Mouse (Mus musculus) midbrain, embryonic 12.5 days (tissue): ENCODE measurements around the gene Mrpl38. TPM values are rescaled to one million over a fixed set of nuclear protein-coding genes. Genes with fewer than 3 reads are reported as not detected.

Experiments used
- ATAC-seq: fragments of 200-750 bp; cut with Nextera tagmentation; 2 replicates; pipeline ENCODE4 v1.8.0; 2017; ENCODE audit warnings: low read depth, moderate TSS enrichment, moderate library complexity; ENCODE audit not compliant: low FRiP score
- H3K27ac ChIP-seq: fragments of 300-500 bp; sonication (generic); replicated peaks from 2 replicates; pipeline ENCODE4 v1.5.1; 2016; ENCODE audit warnings: mild to moderate bottlenecking
- H3K27me3 ChIP-seq: fragments of 300-500 bp; sonication (generic); 2 replicates; pipeline ENCODE4 v1.6.1; 2016; ENCODE audit warnings: mild to moderate bottlenecking
- H3K36me3 ChIP-seq: fragments of 300-500 bp; sonication (generic); 2 replicates; pipeline ENCODE4 v1.6.1; 2016
- H3K4me1 ChIP-seq: fragments of 300-500 bp; sonication (generic); 2 replicates; pipeline ENCODE4 v1.6.1; 2016
- H3K4me2 ChIP-seq: fragments of 300-500 bp; sonication (generic); replicated peaks from 2 replicates; pipeline ENCODE4 v1.6.1; 2016; ENCODE audit warnings: mild to moderate bottlenecking, moderate library complexity
- H3K4me3 ChIP-seq: fragments of 300-500 bp; sonication (generic); 2 replicates; pipeline ENCODE4 v1.5.1; 2016; ENCODE audit warnings: mild to moderate bottlenecking
- H3K9ac ChIP-seq: fragments of 300-500 bp; sonication (generic); replicated peaks from 2 replicates; pipeline ENCODE4 v1.6.1; 2016; ENCODE audit warnings: mild to moderate bottlenecking, moderate library complexity
- H3K9me3 ChIP-seq: fragments of 300-500 bp; sonication (generic); 2 replicates; pipeline ENCODE4 v1.6.1; 2016; ENCODE audit warnings: mild to moderate bottlenecking
- WGBS: fragments of 180-500 bp; shearing (Covaris S2); methylation state at CpG from one replicate; pipeline ENCODE4 v1.1.7; 2016; 5-methylcytosine and 5-hydroxymethylcytosine counted together
- polyA plus RNA-seq: library from polyadenylated mRNA; unstranded; fragments of >200 nt; fragmentation: Nextera tagmentation; extraction: Ambion mirVana; gene quantifications from 2 replicates; pipeline ENCODE4 v1.2.1, GENCODE M21; 2016

Gene Mrpl38
- polyA plus RNA-seq, 1 experiment from 2014 or later = 82.3 TPM

DNA sequence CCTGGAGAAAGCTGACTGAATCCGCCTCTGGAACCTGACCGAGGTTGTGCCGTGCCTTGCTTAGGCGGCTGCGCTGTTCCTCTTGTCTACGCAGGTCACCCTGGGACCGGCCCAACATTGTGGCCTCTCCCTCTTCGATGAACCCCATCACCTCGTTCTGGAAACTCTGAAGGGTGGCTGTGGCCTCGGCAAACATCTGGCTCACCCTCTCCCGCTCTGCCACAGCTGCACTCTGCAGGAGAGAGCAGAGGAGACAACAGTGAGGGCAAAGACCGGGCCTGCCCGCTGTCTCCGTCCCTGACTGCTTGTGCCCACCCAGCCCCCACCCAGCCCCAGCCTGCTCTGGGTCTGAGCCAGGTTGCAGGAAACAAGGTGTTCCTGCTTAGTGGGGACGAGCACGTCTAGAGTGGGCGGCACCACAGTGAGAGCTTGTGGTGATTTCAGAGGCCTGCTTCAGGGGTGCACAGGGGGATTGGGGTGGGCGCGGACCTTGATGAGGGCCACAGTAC lies 30.8 kb downstream of the Mrpl38 start:
- Histone ChIP-seq H3K36me3 (no peaks in the 10 kb centered on the region), H3K4me3 (no peak overlapping the region), H3K4me1 (peaks cover 44% of the 10 kb centered on the region), H3K9ac (no peak overlapping the region), H3K27me3 (peaks cover 77% of the 10 kb centered on the region), H3K27ac (no peak overlapping the region), H3K4me2 (no peak overlapping the region), H3K9me3 (no peaks in the 10 kb centered on the region)
- ATAC-seq = no peak
- WGBS = 7% methylated on average over 19 of the region's 19 CpGs

DNA sequence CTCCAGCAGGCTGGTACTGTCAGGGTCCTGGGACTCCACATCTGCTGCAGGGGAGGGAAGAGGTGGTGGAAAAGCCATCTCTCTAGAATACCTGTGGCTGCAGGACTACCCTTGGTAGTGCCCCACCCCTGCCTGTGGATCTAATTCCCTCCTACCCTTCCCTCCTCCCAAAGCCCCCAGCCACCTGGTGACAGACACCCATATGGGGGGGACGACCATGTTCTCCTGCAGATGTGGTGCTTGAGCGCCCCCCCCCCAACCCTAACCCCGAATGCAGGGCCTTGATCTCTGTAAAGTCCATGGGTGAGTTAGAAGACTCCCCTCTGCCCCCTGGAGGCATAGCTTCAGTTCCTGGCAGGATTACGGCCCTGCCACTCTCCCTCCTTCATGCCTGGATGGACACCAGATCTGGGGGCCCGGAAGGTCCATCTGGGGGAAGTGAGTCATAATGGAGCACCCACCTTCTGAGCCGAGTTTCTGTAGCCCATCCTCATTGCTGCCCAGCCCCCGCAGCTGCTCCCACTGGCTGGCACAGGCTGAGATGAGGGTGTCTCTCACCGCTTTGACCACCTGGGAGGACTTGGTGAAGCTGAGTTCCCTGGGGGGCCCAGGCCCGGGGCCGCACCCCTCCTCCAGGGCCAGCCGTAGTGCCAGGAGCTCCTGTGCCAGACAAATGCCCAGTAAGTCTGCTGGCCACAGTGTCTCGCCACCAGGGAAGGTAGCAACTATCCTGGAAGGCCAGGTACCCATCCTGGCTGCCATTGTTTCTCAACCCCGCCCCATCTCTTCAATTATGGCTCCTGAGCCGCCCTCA lies 31.5 kb downstream of the Mrpl38 start:
- Histone ChIP-seq H3K4me2 (no peak overlapping the region), H3K9ac (no peak overlapping the region), H3K27ac (no peak overlapping the region), H3K36me3 (no peaks in the 10 kb centered on the region), H3K9me3 (no peaks in the 10 kb centered on the region), H3K27me3 (peaks cover 76% of the 10 kb centered on the region), H3K4me1 (peaks cover 48% of the 10 kb centered on the region), H3K4me3 (no peak overlapping the region)
- no peak for ATAC-seq
- 13% methylated on average over 14 of the region's 14 CpGs for WGBS

DNA sequence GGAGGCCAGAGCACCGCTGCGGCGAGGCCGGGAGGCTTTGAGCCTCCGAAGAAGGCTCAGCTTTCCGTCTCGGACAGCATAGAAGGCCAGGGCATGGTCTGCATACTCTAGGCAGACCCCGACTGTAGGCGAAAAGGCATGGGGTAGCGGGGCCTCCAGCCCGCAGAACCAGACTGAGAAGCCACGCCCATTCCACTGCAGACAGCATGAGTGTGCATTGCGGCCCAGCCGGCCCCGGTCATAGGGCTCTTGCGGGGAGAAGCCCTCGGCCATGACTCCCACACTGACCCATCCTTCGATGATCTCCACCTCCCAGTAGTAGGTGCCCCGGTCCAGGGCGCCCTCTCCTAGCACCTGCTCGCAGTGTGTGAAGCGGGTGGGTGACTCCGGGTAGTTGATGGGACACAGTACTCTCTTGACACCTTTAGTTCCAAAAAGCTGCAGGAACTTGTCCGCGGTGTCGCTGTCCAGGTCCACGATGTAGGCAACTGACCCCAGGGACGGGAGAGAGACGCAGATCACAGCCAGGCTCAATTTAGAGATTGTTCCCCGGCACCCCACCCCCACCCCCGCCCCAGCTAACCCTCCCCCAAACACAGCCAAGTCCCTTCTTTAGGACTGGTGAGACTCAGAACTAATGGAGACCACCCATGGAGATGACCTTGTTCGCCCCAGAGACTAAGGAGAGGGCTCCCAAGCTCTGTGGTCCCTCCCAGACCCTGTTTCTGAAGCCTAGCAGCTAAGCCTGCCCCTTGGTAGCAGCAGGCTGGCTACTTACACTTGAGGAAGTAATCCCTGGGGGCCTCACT lies 32.3 kb downstream of the Mrpl38 start:
- Histone ChIP-seq H3K4me1 (peaks cover 56% of the 10 kb centered on the region), H3K4me2 (peak overlapping the region; percentile 41), H3K4me3 (no peak overlapping the region), H3K9me3 (no peaks in the 10 kb centered on the region), H3K27ac (no peak overlapping the region), H3K27me3 (peaks cover 68% of the 10 kb centered on the region), H3K36me3 (no peaks in the 10 kb centered on the region), H3K9ac (0 out of 2 replicates have a peak overlapping the region, but pooled peaks have one; percentile 24)
- WGBS = 23% methylated on average over 32 of the region's 32 CpGs
- ATAC-seq = no peak

DNA sequence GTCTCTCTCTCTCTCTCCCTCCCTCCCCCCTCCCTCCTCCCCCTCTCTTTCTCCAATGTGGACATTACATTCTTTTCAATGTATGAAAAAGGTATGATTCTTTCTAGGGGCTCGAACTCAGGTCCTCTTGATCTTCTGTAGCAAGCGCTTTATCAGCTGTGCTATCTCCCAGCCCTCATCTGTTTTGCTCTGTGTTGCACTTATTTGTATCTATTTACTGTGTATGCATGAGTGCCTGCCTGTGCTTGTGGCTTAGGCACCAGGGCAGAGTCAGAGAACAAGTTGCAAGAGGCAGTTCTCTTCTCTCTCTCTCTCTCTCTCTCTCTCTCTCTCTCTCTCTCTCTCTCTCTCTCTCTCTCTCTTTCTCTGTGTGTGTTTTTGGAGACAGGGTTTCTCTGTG lies 33.6 kb downstream of the Mrpl38 start:
- no peaks in the 10 kb centered on the region for H3K9me3 ChIP-seq
- 98% methylated on average over 2 of the region's 2 CpGs for whole genome bisulfite sequencing
- H3K4me3 ChIP-seq = no peak overlapping the region
- H3K36me3 ChIP-seq = no peaks in the 10 kb centered on the region
- no peak overlapping the region for H3K27ac ChIP-seq
- peaks cover 55% of the 10 kb centered on the region for H3K27me3 ChIP-seq
- no peak overlapping the region for H3K9ac ChIP-seq
- peaks cover 54% of the 10 kb centered on the region for H3K4me1 ChIP-seq
- ATAC-seq = no peak
- H3K4me2 ChIP-seq = no peak overlapping the region

DNA sequence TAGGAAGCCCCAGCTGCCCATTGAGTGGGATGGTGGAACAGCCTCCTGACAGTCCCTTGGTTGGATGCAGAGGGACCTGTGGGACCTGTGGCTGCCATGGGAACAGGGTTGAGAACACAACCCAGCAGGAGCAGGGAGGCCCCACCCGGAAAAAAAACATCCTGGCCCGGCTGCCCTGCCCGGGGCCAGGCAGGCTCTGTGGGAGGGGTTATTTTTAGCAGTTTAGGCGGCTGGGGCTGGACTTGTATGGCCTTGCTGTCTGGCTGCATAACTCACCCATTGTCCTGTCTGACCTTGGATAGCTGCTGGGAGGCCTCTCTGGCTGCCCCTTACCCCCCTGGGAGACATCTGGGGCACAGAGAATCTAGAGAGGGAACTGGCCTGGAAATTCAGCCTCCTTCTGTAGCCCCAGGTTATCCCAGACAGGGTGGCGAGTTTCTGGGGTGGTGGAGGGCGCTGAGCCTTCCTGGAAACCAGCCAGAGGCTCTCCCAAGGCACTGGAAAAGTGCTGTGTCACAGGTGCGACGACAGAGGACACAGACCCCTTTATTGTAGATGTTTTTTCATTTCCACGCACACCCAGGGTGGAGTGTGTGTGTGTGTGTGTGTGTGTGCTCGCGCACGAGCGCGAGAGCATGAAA lies 34.5 kb downstream of the Mrpl38 start:
- no peaks in the 10 kb centered on the region for H3K9me3 ChIP-seq
- no peak overlapping the region for H3K4me2 ChIP-seq
- H3K36me3 ChIP-seq = no peaks in the 10 kb centered on the region
- H3K4me1 ChIP-seq = peaks cover 45% of the 10 kb centered on the region
- peaks cover 46% of the 10 kb centered on the region for H3K27me3 ChIP-seq
- 52% methylated on average over 14 of the region's 14 CpGs for WGBS
- no peak for ATAC-seq
- no peak overlapping the region for H3K4me3 ChIP-seq
- peak overlapping the region; percentile 11; the same call in 1 of the 2 replicates for H3K27ac ChIP-seq
- no peak overlapping the region for H3K9ac ChIP-seq

DNA sequence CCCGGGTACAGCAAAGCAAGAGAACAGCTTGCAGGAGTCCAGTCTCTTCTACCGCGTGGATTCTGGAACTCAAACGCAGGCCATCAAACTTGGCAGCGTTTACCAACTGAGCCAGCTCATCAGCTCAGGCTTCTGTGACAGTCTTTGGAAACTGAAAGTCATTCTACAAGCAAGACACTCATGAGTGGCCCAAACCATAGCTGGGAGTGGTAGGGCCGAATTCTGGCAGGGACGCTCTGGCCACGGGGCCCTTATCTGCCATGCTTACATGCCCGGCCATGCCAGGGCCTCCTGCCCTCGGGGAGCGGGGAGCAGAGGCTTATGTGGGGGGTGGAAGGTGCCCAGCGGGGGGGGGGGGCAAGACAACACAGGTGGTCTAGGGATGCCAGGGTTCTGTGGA lies 35.1 kb downstream of the Mrpl38 start:
- Histone ChIP-seq H3K36me3 (no peaks in the 10 kb centered on the region), H3K27me3 (peaks cover 40% of the 10 kb centered on the region), H3K27ac (no peak overlapping the region), H3K4me1 (peaks cover 41% of the 10 kb centered on the region), H3K4me3 (no peak overlapping the region), H3K9me3 (no peaks in the 10 kb centered on the region), H3K4me2 (no peak overlapping the region), H3K9ac (no peak overlapping the region)
- no peak for ATAC-seq
- 89% methylated on average over 11 of the region's 12 CpGs for WGBS

DNA sequence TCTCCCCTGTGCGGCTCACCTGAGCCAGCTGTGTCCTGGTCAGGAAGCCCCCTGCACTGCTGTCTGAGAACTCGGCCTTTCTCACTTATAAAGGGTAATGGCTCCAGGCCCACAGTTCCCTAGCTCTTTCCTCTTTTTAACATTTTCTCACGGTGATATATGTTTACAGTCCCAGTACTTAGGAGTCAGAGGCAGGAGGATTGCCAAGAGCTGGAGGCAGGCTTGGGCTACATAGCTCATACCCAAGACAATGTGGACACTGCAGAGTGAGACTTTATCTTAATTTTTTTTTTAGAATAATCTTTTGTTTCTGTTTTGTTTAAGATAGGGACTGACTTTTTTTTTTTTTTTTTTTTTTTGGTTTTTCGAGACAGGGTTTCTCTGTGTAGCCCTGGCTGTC lies 36.2 kb downstream of the Mrpl38 start:
- Histone ChIP-seq H3K36me3 (no peaks in the 10 kb centered on the region), H3K4me1 (peaks cover 37% of the 10 kb centered on the region), H3K4me2 (no peak overlapping the region), H3K27ac (peak overlapping the region; percentile 58), H3K9me3 (no peaks in the 10 kb centered on the region), H3K27me3 (peaks cover 29% of the 10 kb centered on the region), H3K4me3 (no peak overlapping the region), H3K9ac (no peak overlapping the region)
- no peak for ATAC-seq
- 63% methylated on average over 3 of the region's 4 CpGs for WGBS

DNA sequence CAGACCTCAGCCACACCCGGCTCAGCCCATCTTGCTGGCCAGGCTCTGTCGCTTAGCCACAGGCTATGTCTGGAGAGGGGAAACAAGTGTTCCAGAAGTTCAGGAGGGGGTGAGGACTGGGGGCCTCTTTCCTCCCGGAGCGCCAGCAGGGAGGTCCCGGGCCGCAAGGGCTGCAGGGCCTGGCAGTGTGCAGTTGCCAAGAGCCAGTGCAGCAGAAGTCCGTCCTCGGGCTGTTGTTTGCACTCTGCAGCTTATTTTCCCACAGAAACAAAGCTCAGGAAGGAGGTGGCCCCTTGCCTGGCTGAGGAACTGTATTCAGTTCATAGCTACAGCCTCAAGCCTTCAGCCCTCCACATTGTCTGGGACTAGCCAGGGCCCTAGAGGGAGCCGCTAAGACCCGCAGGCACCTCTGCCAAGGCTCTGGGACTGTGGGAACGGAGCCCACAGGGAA lies 36.7 kb downstream of the Mrpl38 start:
- H3K36me3 ChIP-seq = no peaks in the 10 kb centered on the region
- no peak overlapping the region; the same call in 1 of the 2 replicates for H3K9ac ChIP-seq
- H3K9me3 ChIP-seq = peaks cover under 1% of the 10 kb centered on the region; the same call in 1 of the 2 replicates
- H3K27me3 ChIP-seq = peaks cover 24% of the 10 kb centered on the region
- WGBS = 38% methylated on average over 11 of the region's 11 CpGs
- no peak for ATAC-seq
- H3K4me2 ChIP-seq = peak overlapping the region; percentile 7; the same call in 1 of the 2 replicates
- peak overlapping the region; percentile 58 for H3K27ac ChIP-seq
- H3K4me1 ChIP-seq = peaks cover 34% of the 10 kb centered on the region
- H3K4me3 ChIP-seq = no peak overlapping the region

DNA sequence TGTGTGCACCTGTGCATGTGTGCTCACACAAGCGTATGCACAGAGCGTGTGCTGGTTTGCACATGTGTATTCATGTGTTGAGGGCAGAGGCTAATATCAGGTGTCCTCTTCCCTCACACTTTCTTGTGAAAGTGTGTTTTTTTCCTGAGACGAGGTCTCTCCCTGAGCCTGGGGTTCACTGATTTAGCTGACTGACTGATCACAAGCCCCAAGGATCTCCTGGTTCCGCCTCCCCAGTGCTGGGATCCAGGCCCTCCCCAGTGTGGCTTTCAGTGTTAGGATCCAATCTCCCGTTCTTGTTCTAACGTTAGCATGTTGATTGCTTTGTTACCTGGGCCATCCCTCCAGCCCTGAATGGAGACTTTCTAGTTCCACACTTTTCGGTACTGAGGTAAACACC lies 37.8 kb downstream of the Mrpl38 start:
- Histone ChIP-seq H3K4me2 (no peak overlapping the region), H3K4me1 (peaks cover 23% of the 10 kb centered on the region), H3K9me3 (peaks cover 5% of the 10 kb centered on the region; the same call in 1 of the 2 replicates), H3K9ac (no peak overlapping the region), H3K27ac (no peak overlapping the region), H3K4me3 (no peak overlapping the region), H3K27me3 (peaks cover 13% of the 10 kb centered on the region), H3K36me3 (no peaks in the 10 kb centered on the region)
- no peak for ATAC-seq
- WGBS = 79% methylated on average over 7 of the region's 7 CpGs

DNA sequence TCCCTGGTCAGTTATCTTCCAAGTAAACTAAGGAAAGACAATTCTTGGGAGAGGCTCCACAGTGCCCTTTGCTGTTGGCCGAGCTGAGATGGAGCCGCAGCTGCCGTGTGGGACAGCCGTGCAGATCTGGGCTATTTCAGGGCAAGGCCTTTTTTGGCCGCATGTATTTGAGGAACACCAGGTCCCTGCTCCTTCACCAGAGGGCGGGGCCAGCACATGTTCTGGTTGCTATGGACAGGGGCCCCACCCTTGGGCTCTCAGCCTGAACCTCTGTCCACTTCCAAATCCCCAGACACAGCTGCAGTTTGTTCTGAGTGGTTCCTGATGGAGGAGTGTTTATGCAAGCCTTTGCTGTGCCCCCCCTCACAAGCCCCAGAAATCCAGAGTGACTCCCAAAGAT lies 38.3 kb downstream of the Mrpl38 start:
- 84% methylated on average over 6 of the region's 6 CpGs for WGBS
- H3K4me1 ChIP-seq = peaks cover 22% of the 10 kb centered on the region
- H3K36me3 ChIP-seq = no peaks in the 10 kb centered on the region
- H3K27me3 ChIP-seq = peaks cover 8% of the 10 kb centered on the region
- no peak overlapping the region for H3K4me3 ChIP-seq
- no peak overlapping the region for H3K9ac ChIP-seq
- no peak overlapping the region for H3K4me2 ChIP-seq
- H3K27ac ChIP-seq = no peak overlapping the region
- H3K9me3 ChIP-seq = peaks cover 5% of the 10 kb centered on the region; the same call in 1 of the 2 replicates
- ATAC-seq = no peak

DNA sequence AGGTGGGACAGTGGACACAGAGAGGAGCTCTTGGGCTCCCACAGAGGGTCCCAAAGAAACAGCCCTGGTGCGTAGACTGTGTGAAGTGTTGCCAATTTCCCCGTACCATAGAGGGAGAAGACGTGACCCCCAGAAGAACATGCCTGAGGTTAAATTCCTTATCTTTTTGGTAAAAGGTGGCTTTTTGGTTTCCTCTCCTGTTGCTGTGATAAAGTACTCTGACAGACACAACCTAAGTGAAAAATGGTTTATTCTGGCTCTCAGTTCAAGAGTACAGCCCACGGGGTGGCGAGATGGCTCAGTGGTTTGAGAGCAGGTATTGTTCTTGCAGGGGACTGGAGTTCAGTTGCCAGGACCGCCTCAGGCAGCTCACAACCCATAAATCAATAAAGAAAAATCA lies 39.2 kb downstream of the Mrpl38 start:
- Histone ChIP-seq H3K27ac (no peak overlapping the region), H3K4me1 (peaks cover 21% of the 10 kb centered on the region), H3K27me3 (peaks cover 4% of the 10 kb centered on the region), H3K36me3 (no peaks in the 10 kb centered on the region), H3K9me3 (peaks cover 5% of the 10 kb centered on the region; the same call in 1 of the 2 replicates), H3K4me2 (no peak overlapping the region), H3K9ac (no peak overlapping the region), H3K4me3 (no peak overlapping the region)
- ATAC-seq = no peak
- WGBS = 87% methylated on average over 6 of the region's 6 CpGs
